11 mouse cellular contexts compared by ENCODE assay signal in the genomic region with DNA sequence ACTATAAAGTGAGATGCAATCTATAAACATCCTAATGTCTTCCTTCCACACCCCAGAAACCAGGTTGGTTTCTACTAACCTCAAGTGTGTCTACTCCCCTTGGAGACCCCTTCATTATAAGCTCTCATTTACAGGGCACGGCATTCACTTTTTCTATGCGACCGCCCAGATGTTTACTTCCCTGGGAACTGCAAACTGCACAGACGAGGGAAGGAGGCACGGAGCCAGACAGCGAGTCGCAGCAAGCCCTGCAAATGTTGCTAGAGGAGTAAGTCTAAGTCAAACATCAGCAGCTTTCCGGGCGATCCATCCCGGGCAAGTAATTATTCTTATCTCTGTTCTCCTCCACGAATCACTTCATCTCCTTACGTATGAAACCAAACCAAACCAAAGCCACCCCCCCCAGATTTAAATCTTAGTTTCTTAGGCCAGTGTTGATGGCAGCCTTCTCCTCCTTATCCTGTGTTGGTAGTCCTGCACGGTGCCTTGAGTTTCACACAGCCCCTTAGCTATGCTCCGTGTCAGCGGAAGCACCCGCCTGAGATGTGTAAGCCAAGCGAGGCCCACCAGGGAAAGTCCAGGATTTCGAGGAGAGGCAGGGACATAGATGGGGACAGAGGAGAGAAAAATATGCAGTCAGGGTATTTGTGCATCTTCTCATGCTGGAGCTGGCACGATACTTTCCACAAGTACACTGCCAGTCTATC.
DNase-seq lines count a peak whose midpoint lies in the region; ATAC-seq lines count a peak whose summit lies in the region.
"Had no signal": no experiment of that assay in that cellular context is flagged by ENCODE, and none has a peak within 500 bp of the region (broad histone marks: within the 10 kb centered on the region; RNA-seq: fewer than 3 reads in every experiment).

No protein-coding gene starts in this region.

- H3K4me1 ChIP-seq in hindbrain, embryonic 10.5 days (replicated peaks): peaks cover 60% of the 10 kb centered on the region
- 0 out of 2 replicates have a peak, but pooled peaks cover under 1% of the 10 kb centered on the region for H3K4me1 ChIP-seq in hindbrain, embryonic 13.5 days (replicated peaks)
- no peaks in the 10 kb centered on the region for H3K4me1 ChIP-seq in midbrain, embryonic 15.5 days
- H3K4me1 ChIP-seq in midbrain, embryonic 14.5 days (ENCODE audit: control insufficient read depth, insufficient read depth, low read length): no peaks in the 10 kb centered on the region
- peaks cover 37% of the 10 kb centered on the region for H3K4me1 ChIP-seq in limb, embryonic 12.5 days (replicated peaks)
- peaks cover 25% of the 10 kb centered on the region for H3K4me1 ChIP-seq in stomach, embryonic 15.5 days
- H3K4me1 ChIP-seq: forebrain, embryonic 12.5 days had no signal

- H3K9me3 ChIP-seq in hindbrain, embryonic 10.5 days: no peaks in the 10 kb centered on the region
- no peaks in the 10 kb centered on the region for H3K9me3 ChIP-seq in hindbrain, embryonic 13.5 days
- H3K9me3 ChIP-seq in midbrain, embryonic 15.5 days: no peaks in the 10 kb centered on the region
- H3K9me3 ChIP-seq in midbrain, embryonic 14.5 days (ENCODE audit: control insufficient read depth, low read length): no peaks in the 10 kb centered on the region
- H3K9me3 ChIP-seq in limb, embryonic 12.5 days: no peaks in the 10 kb centered on the region
- H3K9me3 ChIP-seq in stomach, embryonic 15.5 days: no peaks in the 10 kb centered on the region
- H3K9me3 ChIP-seq: forebrain, embryonic 12.5 days; liver, embryonic 15.5 days had no signal

- ATAC-seq in hindbrain, embryonic 13.5 days (ENCODE audit: low FRiP score): no peak
- ATAC-seq in midbrain, embryonic 15.5 days (replicated peaks): no peak
- no peak for ATAC-seq in midbrain, embryonic 14.5 days (ENCODE audit: low FRiP score, low TSS enrichment)
- no peak for ATAC-seq in limb, embryonic 12.5 days (ENCODE audit: insufficient number of reproducible peaks, insufficient read depth, low FRiP score, low TSS enrichment, low read depth)
- 0 out of 2 replicates have a peak, but pooled peaks have one; percentile 23 for ATAC-seq in stomach, embryonic 15.5 days (ENCODE audit: insufficient read depth, low FRiP score, low read depth)

- H3K27me3 ChIP-seq in hindbrain, embryonic 10.5 days (ENCODE audit: insufficient read depth, poor library complexity, severe bottlenecking): no peaks in the 10 kb centered on the region
- H3K27me3 ChIP-seq in hindbrain, embryonic 13.5 days: no peaks in the 10 kb centered on the region
- H3K27me3 ChIP-seq in midbrain, embryonic 15.5 days (replicated peaks): no peaks in the 10 kb centered on the region
- no peaks in the 10 kb centered on the region for H3K27me3 ChIP-seq in midbrain, embryonic 14.5 days (ENCODE audit: control insufficient read depth, insufficient read depth, low read length)
- no peaks in the 10 kb centered on the region for H3K27me3 ChIP-seq in limb, embryonic 12.5 days
- H3K27me3 ChIP-seq in stomach, embryonic 15.5 days (replicated peaks): no peaks in the 10 kb centered on the region
- H3K27me3 ChIP-seq: forebrain, embryonic 12.5 days; liver, embryonic 15.5 days had no signal

- H3K4me3 ChIP-seq in hindbrain, embryonic 10.5 days: no peak overlapping the region
- no peak overlapping the region for H3K4me3 ChIP-seq in hindbrain, embryonic 13.5 days
- no peak overlapping the region for H3K4me3 ChIP-seq in midbrain, embryonic 15.5 days
- H3K4me3 ChIP-seq in midbrain, embryonic 14.5 days (replicated peaks; ENCODE audit: low read depth, low read length): no peak overlapping the region
- H3K4me3 ChIP-seq in limb, embryonic 12.5 days (replicated peaks): no peak overlapping the region
- H3K4me3 ChIP-seq in stomach, embryonic 15.5 days (replicated peaks): no peak overlapping the region
- H3K4me3 ChIP-seq: forebrain, embryonic 12.5 days; liver, embryonic 15.5 days had no signal

- H3K36me3 ChIP-seq in hindbrain, embryonic 10.5 days: no peaks in the 10 kb centered on the region
- H3K36me3 ChIP-seq in hindbrain, embryonic 13.5 days: no peaks in the 10 kb centered on the region
- H3K36me3 ChIP-seq in midbrain, embryonic 15.5 days (replicated peaks): no peaks in the 10 kb centered on the region
- no peaks in the 10 kb centered on the region for H3K36me3 ChIP-seq in midbrain, embryonic 14.5 days (ENCODE audit: control insufficient read depth, insufficient read depth, low read length)
- peaks cover 4% of the 10 kb centered on the region; the same call in 1 of the 2 replicates for H3K36me3 ChIP-seq in limb, embryonic 12.5 days
- no peaks in the 10 kb centered on the region for H3K36me3 ChIP-seq in stomach, embryonic 15.5 days
- H3K36me3 ChIP-seq: forebrain, embryonic 12.5 days; liver, embryonic 15.5 days had no signal

- H3K4me2 ChIP-seq in hindbrain, embryonic 13.5 days: no peak overlapping the region
- H3K4me2 ChIP-seq in midbrain, embryonic 15.5 days: no peak overlapping the region
- H3K4me2 ChIP-seq in midbrain, embryonic 14.5 days (ENCODE audit: low read length): no peak overlapping the region
- H3K4me2 ChIP-seq in limb, embryonic 12.5 days: no peak overlapping the region
- H3K4me2 ChIP-seq in stomach, embryonic 15.5 days: peak overlapping the region; percentile 33
- H3K4me2 ChIP-seq: forebrain, embryonic 12.5 days; liver, embryonic 15.5 days had no signal

- WGBS in hindbrain, embryonic 10.5 days: 79% methylated on average over 19 of the region's 19 CpGs
- WGBS in hindbrain, embryonic 13.5 days: 82% methylated on average over 19 of the region's 19 CpGs
- WGBS in midbrain, embryonic 15.5 days: 77% methylated on average over 19 of the region's 19 CpGs
- WGBS in midbrain, embryonic 14.5 days: 78% methylated on average over 19 of the region's 19 CpGs
- 53% methylated on average over 19 of the region's 19 CpGs for WGBS in limb, embryonic 12.5 days
- 26% methylated on average over 19 of the region's 19 CpGs for WGBS in stomach, embryonic 15.5 days

- H3K27ac ChIP-seq in hindbrain, embryonic 10.5 days: peak overlapping the region; percentile 50
- H3K27ac ChIP-seq in hindbrain, embryonic 13.5 days: no peak overlapping the region
- 0 out of 2 replicates have a peak overlapping the region, but pooled peaks have one; percentile 11 for H3K27ac ChIP-seq in midbrain, embryonic 15.5 days
- H3K27ac ChIP-seq in midbrain, embryonic 14.5 days (replicated peaks; ENCODE audit: low read depth, low read length): no peak overlapping the region
- H3K27ac ChIP-seq in limb, embryonic 12.5 days: peak overlapping the region; percentile 73
- H3K27ac ChIP-seq in stomach, embryonic 15.5 days: peak overlapping the region; percentile 85
- H3K27ac ChIP-seq: forebrain, embryonic 12.5 days; liver, embryonic 15.5 days had no signal

- DNase-seq in hindbrain, embryonic 10.5 days (ENCODE audit: low spot score): no peak
- DNase-seq in midbrain, embryonic 14.5 days: no peak
- DNase-seq in adrenal gland, postnatal 36 days: no peak
- DNase-seq in spleen, postnatal 4 days (ENCODE audit: low spot score in 2 of 2): no peak
- DNase-seq: thymus, adult 18-20 months had no signal

- H3K9ac ChIP-seq in hindbrain, embryonic 13.5 days: no peak overlapping the region
- no peak overlapping the region for H3K9ac ChIP-seq in midbrain, embryonic 15.5 days
- H3K9ac ChIP-seq in midbrain, embryonic 14.5 days (replicated peaks; ENCODE audit: low read length): no peak overlapping the region
- no peak overlapping the region for H3K9ac ChIP-seq in limb, embryonic 12.5 days (replicated peaks)
- H3K9ac ChIP-seq in stomach, embryonic 15.5 days: no peak overlapping the region
- H3K9ac ChIP-seq: forebrain, embryonic 12.5 days; liver, embryonic 15.5 days had no signal

Comparison
In these comparisons a context has a peak if more than half of its experiments do, and no peak if none do; other contexts are left out.
1. H3K27ac ChIP-seq: peak in hindbrain, embryonic 10.5 days (single experiment), midbrain, embryonic 15.5 days (single experiment), limb, embryonic 12.5 days (single experiment) and stomach, embryonic 15.5 days (single experiment); none in hindbrain, embryonic 13.5 days (single experiment) and midbrain, embryonic 14.5 days (single experiment).